Mouse (Mus musculus): ENCODE results near the gene Manbal.

GRCm38 (mm10) chr2:157322029-157322766, 45.2 kb upstream of the Manbal start:
- no peak for TF ChIP-seq CTCF (IDR thresholded peaks at IDR 0.05; ENCODE audit: extremely low read depth, insufficient read depth, low read length)
- no peak for TF ChIP-seq POLR2A (IDR thresholded peaks at IDR 0.05; ENCODE audit: extremely low read depth, insufficient read depth, low read length)
